Mouse (Mus musculus) inflammation-experienced regulatory T-cells, adult 16 weeks (primary cell): ENCODE results near the gene Ralgapa1. TPM values are rescaled to one million over a fixed set of nuclear protein-coding genes. Genes with fewer than 3 reads are reported as not detected.

Experiments
- polyA plus RNA-seq: library from polyadenylated mRNA; unstranded; fragments of 100-300 nt; shearing (Covaris generic); gene quantifications from one replicate; pipeline ENCODE4 v1.2.1, GENCODE M21; 2017

The Ralgapa1 gene
- polyA plus RNA-seq, result 12.7 TPM

DNA sequence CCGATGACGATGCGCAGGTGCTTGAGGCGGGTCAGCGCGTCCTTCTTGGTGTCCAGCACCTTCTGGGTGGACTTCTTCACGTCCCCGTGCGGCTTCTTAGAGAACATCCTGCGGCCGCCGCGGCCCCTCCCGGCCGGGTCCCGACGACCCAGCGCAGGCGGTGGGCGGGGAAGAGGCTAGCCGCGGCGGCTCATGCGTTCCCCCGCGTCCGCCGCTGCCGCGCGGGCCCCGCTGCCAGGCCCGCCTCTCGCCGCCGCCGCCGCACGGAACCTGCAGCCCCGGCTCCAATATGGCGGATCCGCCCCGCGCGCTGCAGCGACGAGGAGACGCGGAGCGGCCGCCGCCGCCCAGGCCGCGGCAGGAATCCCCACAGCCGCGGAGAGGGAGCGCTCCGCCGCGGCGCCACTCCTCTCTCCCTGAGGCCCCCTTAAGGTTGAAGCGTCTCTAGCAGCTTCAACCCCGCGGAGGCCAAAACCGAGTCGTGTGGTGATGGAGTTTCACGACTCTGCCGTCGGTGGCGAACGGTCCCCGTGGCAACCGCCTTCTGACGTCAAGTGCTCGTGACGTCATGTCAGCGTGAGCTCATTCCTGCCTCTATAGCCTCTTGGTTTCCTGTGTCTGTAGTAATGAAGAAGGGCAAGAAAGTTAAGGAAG lies at the start of gene Ralgapa1:
Ralgapa1 (minus strand) TSS at position 507 of the 654 bp plus-strand sequence.

DNA sequence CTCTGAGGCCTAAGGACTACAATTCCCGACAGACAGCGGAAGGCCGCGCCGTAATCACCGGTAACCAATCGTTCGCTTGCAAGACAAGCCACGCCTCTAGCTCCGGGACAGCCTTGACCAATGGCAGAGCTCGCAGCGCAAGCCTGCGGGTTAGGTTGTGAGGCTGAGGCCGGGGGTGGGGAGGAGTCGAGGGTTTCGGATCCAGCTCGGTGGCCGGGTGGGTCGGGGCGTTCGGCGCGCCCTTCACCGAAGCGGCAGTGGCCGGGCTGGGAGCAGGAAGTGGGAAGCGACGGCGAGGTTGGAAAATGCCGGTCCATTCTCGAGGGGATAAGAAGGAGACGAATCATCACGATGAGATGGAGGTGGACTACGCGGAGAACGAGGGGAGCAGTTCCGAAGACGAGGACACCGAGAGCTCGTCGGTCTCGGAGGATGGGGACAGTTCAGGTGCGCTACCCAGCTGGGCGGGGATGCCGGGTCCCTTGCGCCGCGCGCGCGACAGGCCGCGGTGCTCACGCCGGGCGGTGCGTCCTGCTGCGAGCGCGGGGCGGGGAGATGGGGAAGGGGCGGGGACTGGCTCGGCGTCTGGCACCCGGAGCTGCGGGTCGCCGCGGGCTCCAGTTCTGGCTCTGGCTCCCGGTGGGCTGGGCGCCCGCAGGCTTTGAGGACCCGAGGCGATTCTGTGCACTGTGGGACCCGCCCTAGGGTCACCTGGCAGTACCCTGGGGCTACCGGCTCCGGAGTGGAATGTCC lies 15.4 kb upstream of the Ralgapa1 start, which contains the start of gene Brms1l:
Brms1l (plus strand) TSS at position 126 of the 753 bp plus-strand sequence.

DNA sequence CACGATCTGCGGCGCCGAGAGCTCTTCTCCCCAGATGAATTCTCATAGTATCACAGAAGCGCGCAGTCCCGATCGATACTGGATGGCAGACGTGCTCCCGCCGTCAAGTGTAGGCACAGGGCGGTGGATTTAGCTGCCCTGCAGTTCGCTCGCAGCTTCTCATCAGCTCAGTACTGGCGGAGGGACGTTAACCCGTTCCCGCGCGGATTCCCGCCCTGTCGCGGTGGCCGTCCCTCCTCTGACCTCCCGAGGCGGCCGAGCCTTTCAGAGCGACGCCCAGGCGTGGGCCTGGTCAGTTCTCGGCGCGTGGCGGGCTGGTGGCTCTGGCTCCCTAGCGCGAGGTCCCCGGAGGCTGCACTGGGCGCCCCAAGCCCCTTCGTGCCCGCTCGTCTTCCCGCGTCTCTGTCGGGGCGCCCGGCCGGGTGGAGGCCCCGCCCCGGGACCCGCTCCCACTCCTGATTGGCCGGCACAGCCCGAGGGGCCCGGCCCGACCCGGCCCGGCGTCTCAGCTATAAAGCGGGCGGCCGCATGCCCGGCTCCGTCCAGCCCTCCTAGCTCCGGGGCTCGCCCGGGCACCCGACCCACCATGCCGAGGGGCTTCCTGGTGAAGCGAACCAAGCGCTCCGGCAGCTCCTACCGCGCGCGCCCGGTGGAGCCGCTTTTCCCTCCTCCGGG lies 221.9 kb downstream of the Ralgapa1 start, which contains the start of gene Insm2:
Insm2 (plus strand) TSS at position 541 of the 675 bp plus-strand sequence.

DNA sequence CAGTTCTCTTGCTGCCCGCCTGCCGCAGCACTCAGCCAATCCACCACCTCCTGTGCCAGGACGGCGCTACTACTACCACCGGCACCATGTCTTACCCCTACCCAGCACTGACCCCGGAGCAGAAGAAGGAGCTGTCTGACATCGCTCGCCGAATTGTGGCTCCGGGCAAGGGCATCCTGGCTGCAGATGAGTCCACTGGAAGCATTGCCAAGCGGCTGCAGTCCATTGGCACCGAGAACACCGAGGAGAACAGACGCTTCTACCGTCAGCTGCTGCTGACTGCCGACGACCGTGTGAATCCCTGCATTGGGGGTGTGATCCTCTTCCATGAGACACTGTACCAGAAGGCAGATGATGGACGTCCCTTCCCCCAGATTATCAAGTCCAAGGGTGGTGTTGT lies 255.8 kb downstream of the Ralgapa1 start, which contains the start of gene Aldoart2:
Aldoart2 (plus strand) TSS at position 34 of the 400 bp plus-strand sequence.

Other genes with a start within 250 kb of the Ralgapa1 start
- gene Insm2, start 221.7 kb downstream of the Ralgapa1 start, polyA plus RNA-seq, result not detected
- gene Brms1l, start 15.2 kb upstream of the Ralgapa1 start, polyA plus RNA-seq, result 19.9 TPM